Mouse (Mus musculus) left cerebral cortex, adult 2 months (tissue): Measurements from ENCODE around the gene Slc27a1. TPM values are rescaled to one million over a fixed set of nuclear protein-coding genes. Genes with fewer than 3 reads are reported as not detected.
"Not testable (repeated sequence)": the region's sequence is repeated elsewhere in the genome, so short reads cannot be mapped to it uniquely, and the experiment has no call there.

Experiments
- DNase-seq, 2 experiments: peaks; one replicate each; pipeline ENCODE4 v3.0.0; 2021 to 2022; ENCODE audit warnings: low spot score in 2 of 2, mixed read lengths in 1 of 2; ENCODE audit errors: extremely low spot score in 1 of 2
- H3K27ac ChIP-seq: fragments of 200-600 bp; 2 replicates; pipeline ENCODE4 v1.8.1; 2022
- H3K4me3 ChIP-seq: fragments of 200-600 bp; 2 replicates; pipeline ENCODE4 v1.8.1; 2022
- CTCF ChIP-seq: fragments of 200-600 bp; IDR thresholded peaks from 2 replicates; pipeline ENCODE4 v1.8.1; 2022; ENCODE audit warnings: antibody characterized with exemption, mild to moderate bottlenecking, moderate library complexity
- intact Hi-C: fragments of 180-260 bp; cut with DNase I; formaldehyde crosslinking; loops from one replicate; pipeline ENCODE4 v1.15.1; 2025
- long read RNA-seq, 2 experiments: library from polyadenylated mRNA; stranded (forward); transcript quantifications; one replicate each; pipeline ENCODE4 v2.0.0; 2021; ENCODE audit warnings: borderline mapping rate in 2 of 2
- total RNA-seq, 2 experiments: library from RNA; stranded (reverse); gene quantifications; 2 replicates each; pipeline ENCODE4 v1.2.3; 2021

Gene Slc27a1
- 100 to 1,000 TPM; 108 to 109 TPM for total RNA-seq
- long read RNA-seq, experiment 1, transcript Slc27a1-207 (13 exons, 2,730 nt), result major isoform, 16 of 207 reads
- long read RNA-seq, experiment 1, transcript Slc27a1-201 (14 exons, 2,795 nt), result minor isoform, 13 of 207 reads
- long read RNA-seq, experiment 1, partial matches to known transcripts, result 76 of 207 reads
- long read RNA-seq, experiment 1, other reads (novel, unspliced or antisense), result 99 of 207 reads
- long read RNA-seq, experiment 2, transcript Slc27a1-201 (14 exons, 2,795 nt), result major isoform, 19 of 191 reads
- long read RNA-seq, experiment 2, transcript Slc27a1-207 (13 exons, 2,730 nt), result minor isoform, 11 of 191 reads
- long read RNA-seq, experiment 2, partial matches to known transcripts, result 54 of 191 reads
- long read RNA-seq, experiment 2, other reads (novel, unspliced or antisense), result 104 of 191 reads

DNA sequence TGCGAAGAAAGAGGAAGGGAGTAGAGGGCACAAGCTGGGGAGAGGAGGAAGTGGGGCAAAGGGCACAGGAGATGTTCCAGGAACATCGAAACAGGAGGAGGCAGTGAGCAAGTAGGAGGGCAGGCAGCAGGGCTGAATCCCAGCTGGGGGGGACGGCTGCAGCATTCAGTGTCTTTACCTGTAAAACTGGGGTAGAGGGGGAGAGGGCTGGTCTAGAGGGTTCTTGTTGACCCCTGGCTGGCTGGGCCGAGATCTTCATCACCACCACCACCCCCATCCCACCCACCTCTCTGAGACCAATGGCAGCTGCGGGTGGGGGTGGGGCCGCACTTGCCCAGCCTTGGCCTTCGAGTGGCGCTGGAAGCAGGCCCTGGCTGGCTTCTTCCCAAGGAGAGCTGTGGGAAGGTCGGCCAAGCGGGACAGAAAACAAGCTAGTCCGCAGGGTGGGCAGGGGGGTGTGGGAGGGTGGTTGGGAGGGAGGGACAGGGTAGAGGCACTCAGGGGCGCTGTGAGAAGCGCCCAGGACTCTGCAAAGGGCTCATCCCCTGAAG lies at the start of gene Slc27a1:
Gene Slc27a1 (plus strand): TSS at position 496 of the 551 bp plus-strand sequence.
- intact Hi-C loops, result no loop called here
- TF ChIP-seq CTCF, result no peak
- peak; percentile 54 to 75 for DNase-seq
- Histone ChIP-seq H3K27ac (peak within 1 kb of the TSS; percentile 98), H3K4me3 (peak within 1 kb of the TSS; percentile 84)

GRCm38 (mm10) chr8:71519037-71519825 lies 49.5 kb upstream of the Slc27a1 start:
- H3K4me3 ChIP-seq, H3K27ac ChIP-seq, DNase-seq, intact Hi-C loops: not testable (repeated sequence)
- peak; percentile 49 for TF ChIP-seq CTCF

- Histone ChIP-seq H3K4me3 (no peak overlapping the region), H3K27ac (no peak overlapping the region)
- peak; percentile 87 to 91 for DNase-seq
- TF ChIP-seq CTCF, result peak; percentile 95
- intact Hi-C loops, result loop anchor here (1.0 kb wide), 2 partner anchors 26 to 80 kb away; no protein-coding TSS in a partner anchor
Observed at GRCm38 (mm10) chr8:71521634-71522033, 47.0 kb upstream of the Slc27a1 start.

GRCm38 (mm10) chr8:71525226-71526050 lies 43.2 kb upstream of the Slc27a1 start, which contains the start of gene Ccdc194:
Ccdc194 (minus strand) TSS chr8:71525711.
- intact Hi-C loops, result no loop called here
- no peak for DNase-seq
- Histone ChIP-seq H3K4me3 (no peak within 1 kb of the TSS), H3K27ac (no peak within 1 kb of the TSS)
- no peak for TF ChIP-seq CTCF

DNA sequence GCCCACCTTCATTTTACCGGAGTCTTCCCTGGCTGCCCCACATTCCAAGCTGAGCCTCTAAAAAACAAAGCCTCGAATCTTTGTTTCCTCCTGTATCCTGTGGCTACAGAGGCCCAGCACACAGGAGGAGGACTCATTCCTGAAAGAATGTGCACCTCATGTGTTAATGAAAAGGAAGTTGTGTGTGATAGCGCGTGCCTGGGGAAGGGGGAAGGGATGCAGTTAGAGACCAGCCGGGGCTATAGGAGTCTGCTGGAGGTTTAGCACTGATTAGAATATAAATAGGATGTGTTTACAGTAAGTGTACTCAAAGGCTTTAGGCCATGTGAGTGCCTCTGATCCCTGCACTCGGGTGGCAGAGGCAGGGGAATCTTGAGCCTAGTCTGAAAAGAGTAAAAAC lies 42.4 kb upstream of the Slc27a1 start:
- intact Hi-C loops, result no loop called here

GRCm38 (mm10) chr8:71527162-71527870 lies 41.4 kb upstream of the Slc27a1 start:
- no peak overlapping the region for H3K27ac ChIP-seq
- H3K4me3 ChIP-seq, result no peak overlapping the region
- intact Hi-C loops, result no loop called here
- no peak for TF ChIP-seq CTCF
- DNase-seq, result no peak

More for the DNA sequence above, 42.4 kb upstream of the Slc27a1 start:
- no peak overlapping the region for H3K4me3 ChIP-seq
- no peak for TF ChIP-seq CTCF
- no peak for DNase-seq
- no peak overlapping the region for H3K27ac ChIP-seq

DNA sequence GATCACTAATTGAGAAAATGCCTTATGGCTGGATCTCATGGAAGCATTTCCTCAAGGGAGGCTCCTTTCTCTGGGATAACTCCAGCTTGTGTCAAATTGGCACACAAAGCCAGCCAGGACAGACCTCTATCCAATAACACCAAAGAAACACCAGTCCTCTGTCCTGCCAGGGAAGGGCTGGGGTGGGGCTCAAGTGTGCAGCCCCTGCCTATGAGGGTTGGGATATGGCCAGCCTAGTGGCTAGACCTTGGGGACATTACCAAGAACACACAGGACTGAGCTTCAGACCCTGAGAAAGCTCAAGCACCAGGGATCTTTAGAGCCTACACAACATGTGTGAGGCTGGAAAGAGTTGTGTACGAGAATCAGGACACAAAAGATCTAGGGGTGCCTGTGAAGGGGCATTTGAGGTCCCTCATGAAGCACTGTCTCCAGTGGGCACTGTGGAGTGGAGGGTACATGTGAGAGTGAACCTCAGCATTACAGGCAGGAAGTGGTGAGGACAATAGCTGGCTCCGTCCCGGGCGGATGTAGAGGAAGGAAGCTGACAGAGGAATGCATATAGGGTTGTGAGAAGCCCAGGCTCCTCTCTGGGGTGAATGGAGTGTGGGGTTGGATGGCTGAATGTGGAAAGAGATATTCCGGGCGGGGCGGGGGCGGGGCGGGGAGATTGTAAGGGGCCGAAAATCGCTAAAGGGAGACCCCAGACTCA lies 40.2 kb upstream of the Slc27a1 start:
- Histone ChIP-seq H3K27ac (no peak overlapping the region), H3K4me3 (no peak overlapping the region)
- DNase-seq, result no peak
- intact Hi-C loops, result no loop called here
- TF ChIP-seq CTCF, result no peak

- H3K27ac ChIP-seq, H3K4me3 ChIP-seq, intact Hi-C loops, DNase-seq: not testable (repeated sequence)
- TF ChIP-seq CTCF, result peak; percentile 69
Observed at GRCm38 (mm10) chr8:71530735-71531467, 37.8 kb upstream of the Slc27a1 start.

DNA sequence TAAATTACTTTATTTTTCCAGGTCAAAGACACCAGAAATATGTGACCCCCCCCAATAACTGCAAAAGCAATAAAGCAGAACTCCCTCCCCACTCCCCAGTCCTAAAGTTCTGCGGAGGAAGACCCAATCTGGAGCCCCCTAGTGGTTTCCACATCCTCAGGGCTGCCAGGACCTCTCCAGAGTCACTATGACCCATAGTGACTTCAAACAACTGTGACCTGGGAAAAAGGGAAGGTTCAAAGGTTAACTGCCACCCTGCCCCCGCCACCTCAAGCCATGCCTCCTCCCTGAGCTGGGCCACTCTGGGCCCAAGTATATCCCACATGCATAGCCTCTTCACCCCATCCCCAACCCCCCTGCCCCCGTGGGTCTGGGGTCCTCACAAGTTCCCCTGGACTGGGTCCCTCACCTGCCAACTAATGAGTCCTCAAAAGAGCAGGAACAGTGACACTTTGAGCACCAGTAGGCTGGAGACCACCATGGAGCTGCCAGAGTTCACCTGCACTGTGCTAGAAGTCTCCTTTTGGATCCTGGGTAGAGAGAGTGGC lies 34.3 kb upstream of the Slc27a1 start:
- Histone ChIP-seq H3K27ac (no peak overlapping the region), H3K4me3 (no peak overlapping the region)
- intact Hi-C loops, result no loop called here
- no peak for DNase-seq
- TF ChIP-seq CTCF, result peak; percentile 13; the same call in 1 of the 2 replicates
